Mouse (Mus musculus) lung, postnatal 0 days (tissue): ENCODE results near the gene Cmbl.

ENCODE experiments used
- CTCF ChIP-seq: IDR thresholded peaks from 2 replicates; pipeline ENCODE4 v1.5.1; 2016; ENCODE audit warnings: antibody characterized with exemption, mild to moderate bottlenecking
- EP300 ChIP-seq: IDR thresholded peaks from 2 replicates; pipeline ENCODE4 v1.6.1; 2016; ENCODE audit warnings: antibody characterized with exemption, mild to moderate bottlenecking, control low read depth

DNA sequence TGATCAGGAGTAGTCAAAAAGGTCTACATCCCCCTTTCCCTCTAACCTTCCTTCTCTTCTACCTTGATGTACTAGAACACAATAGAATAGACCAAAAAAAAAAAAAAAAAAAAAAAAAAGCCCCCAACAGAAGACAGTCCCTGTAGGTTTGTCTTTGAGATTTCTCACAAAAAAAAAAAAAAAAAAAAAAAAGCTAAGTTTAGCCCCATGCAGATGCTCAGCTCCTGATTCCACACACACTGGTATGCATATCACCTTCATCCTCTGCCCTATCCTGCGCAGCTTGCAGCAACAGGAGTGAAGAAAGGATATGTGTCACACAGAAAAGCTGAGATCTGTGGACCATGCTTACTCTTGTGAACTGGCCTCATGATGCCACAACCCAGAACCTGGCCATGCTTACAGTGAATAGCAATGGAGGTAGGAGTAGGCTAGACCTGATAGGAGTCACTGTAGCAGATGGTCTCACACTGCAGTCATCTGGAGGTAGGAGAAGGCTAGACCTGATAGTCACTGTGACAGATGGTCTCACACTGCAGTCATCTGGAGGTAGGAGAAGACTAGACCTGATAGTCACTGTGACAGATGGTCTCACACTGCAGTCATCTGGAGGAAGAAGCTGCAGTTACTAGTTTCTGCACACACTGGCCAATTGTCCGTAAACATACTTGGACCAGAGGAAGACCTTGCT, 32.7 kb upstream of the Cmbl start:
- TF ChIP-seq CTCF = no peak
- TF ChIP-seq EP300 = no peak
